Mouse (Mus musculus): ENCODE results near the gene Auts2. TPM values are rescaled to one million over a fixed set of nuclear protein-coding genes. Genes with fewer than 3 reads are reported as not detected.

Auts2 gene
- polyA plus RNA-seq, 1 experiment from 2014 or later, result 94.8 TPM

GRCm38 (mm10) chr5:131781063-131781462, 762.1 kb downstream of the Auts2 start:
- Histone ChIP-seq H3K9me3 (no peaks in the 10 kb centered on the region), H3K9ac (no peak overlapping the region), H3K36me3 (replicated peaks) (no peaks in the 10 kb centered on the region), H3K4me1 (peaks cover 30% of the 10 kb centered on the region), H3K4me2 (no peak overlapping the region), H3K4me3 (replicated peaks) (no peak overlapping the region), H3K27me3 (0 out of 2 replicates have a peak, but pooled peaks cover 8% of the 10 kb centered on the region), H3K27ac (0 out of 2 replicates have a peak overlapping the region, but pooled peaks have one; percentile 33)
- ATAC-seq (ENCODE audit: low FRiP score), result no peak
- WGBS, result 70% methylated on average over 14 of the region's 14 CpGs

- Histone ChIP-seq H3K4me1 (peaks cover 47% of the 10 kb centered on the region), H3K4me2 (no peak overlapping the region), H3K27me3 (0 out of 2 replicates have a peak, but pooled peaks cover 8% of the 10 kb centered on the region), H3K9me3 (no peaks in the 10 kb centered on the region), H3K36me3 (replicated peaks) (no peaks in the 10 kb centered on the region), H3K27ac (no peak overlapping the region), H3K9ac (no peak overlapping the region), H3K4me3 (replicated peaks) (no peak overlapping the region)
- no peak for ATAC-seq (ENCODE audit: low FRiP score)
Measured at GRCm38 (mm10) chr5:131779171-131779570, 764.0 kb downstream of the Auts2 start.

- Histone ChIP-seq H3K9ac (no peak overlapping the region), H3K4me2 (peak overlapping the region; percentile 29; the same call in 1 of the 2 replicates), H3K27ac (peak overlapping the region; percentile 68; the same call in 1 of the 2 replicates), H3K27me3 (no peaks in the 10 kb centered on the region), H3K4me3 (replicated peaks) (no peak overlapping the region), H3K9me3 (no peaks in the 10 kb centered on the region), H3K4me1 (peaks cover 29% of the 10 kb centered on the region), H3K36me3 (replicated peaks) (no peaks in the 10 kb centered on the region)
- 49% methylated on average over 5 of the region's 5 CpGs for WGBS
- peak; percentile 25; the same call in 1 of the 2 replicates for ATAC-seq (ENCODE audit: low FRiP score)
Measured at GRCm38 (mm10) chr5:131775672-131776071, 767.5 kb downstream of the Auts2 start.

- Histone ChIP-seq H3K27ac (peak overlapping the region; percentile 68), H3K27me3 (no peaks in the 10 kb centered on the region), H3K9ac (no peak overlapping the region), H3K4me1 (peaks cover 25% of the 10 kb centered on the region), H3K4me2 (peak overlapping the region; percentile 29), H3K9me3 (no peaks in the 10 kb centered on the region), H3K36me3 (replicated peaks) (no peaks in the 10 kb centered on the region), H3K4me3 (replicated peaks) (no peak overlapping the region)
- WGBS, result 29% methylated on average over 12 of the region's 12 CpGs
- ATAC-seq (ENCODE audit: low FRiP score), result peak; percentile 80
Measured at GRCm38 (mm10) chr5:131775222-131775621, 767.9 kb downstream of the Auts2 start.

- WGBS, result 82% methylated on average over 6 of the region's 6 CpGs
- Histone ChIP-seq H3K36me3 (replicated peaks) (no peaks in the 10 kb centered on the region), H3K27me3 (no peaks in the 10 kb centered on the region), H3K4me3 (replicated peaks) (no peak overlapping the region), H3K4me1 (peaks cover 28% of the 10 kb centered on the region), H3K9me3 (no peaks in the 10 kb centered on the region), H3K27ac (peak overlapping the region; percentile 68), H3K9ac (no peak overlapping the region), H3K4me2 (0 out of 2 replicates have a peak overlapping the region, but pooled peaks have one; percentile 29)
- peak; percentile 45; the same call in 1 of the 2 replicates for ATAC-seq (ENCODE audit: low FRiP score)
Measured at GRCm38 (mm10) chr5:131774792-131775191, 768.4 kb downstream of the Auts2 start.

GRCm38 (mm10) chr5:131772616-131773015, 770.5 kb downstream of the Auts2 start:
- Histone ChIP-seq H3K27me3 (0 out of 2 replicates have a peak, but pooled peaks cover 3% of the 10 kb centered on the region), H3K9me3 (no peaks in the 10 kb centered on the region), H3K4me2 (no peak overlapping the region), H3K4me1 (peaks cover 42% of the 10 kb centered on the region), H3K36me3 (replicated peaks) (no peaks in the 10 kb centered on the region), H3K27ac (no peak overlapping the region), H3K9ac (no peak overlapping the region), H3K4me3 (replicated peaks) (no peak overlapping the region)
- no peak for ATAC-seq (ENCODE audit: low FRiP score)
- 92% methylated on average over 1 of the region's 1 CpGs for WGBS

GRCm38 (mm10) chr5:131769273-131769672, 773.9 kb downstream of the Auts2 start:
- 72% methylated on average over 11 of the region's 11 CpGs for WGBS
- no peaks in the 10 kb centered on the region for H3K36me3 ChIP-seq (replicated peaks)
- no peak overlapping the region for H3K4me2 ChIP-seq
- H3K9me3 ChIP-seq, result no peaks in the 10 kb centered on the region
- H3K4me3 ChIP-seq (replicated peaks), result no peak overlapping the region
- ATAC-seq (ENCODE audit: low FRiP score), result peak; percentile 83
- no peak overlapping the region for H3K9ac ChIP-seq
- H3K4me1 ChIP-seq, result peaks cover 30% of the 10 kb centered on the region
- peak overlapping the region; percentile 25; the same call in 1 of the 2 replicates for H3K27ac ChIP-seq
- 0 out of 2 replicates have a peak, but pooled peaks cover 3% of the 10 kb centered on the region for H3K27me3 ChIP-seq

- H3K27me3 ChIP-seq, result 0 out of 2 replicates have a peak, but pooled peaks cover 3% of the 10 kb centered on the region
- H3K27ac ChIP-seq, result no peak overlapping the region
- no peaks in the 10 kb centered on the region for H3K9me3 ChIP-seq
- H3K36me3 ChIP-seq (replicated peaks), result no peaks in the 10 kb centered on the region
- ATAC-seq (ENCODE audit: low FRiP score), result no peak
- peaks cover 30% of the 10 kb centered on the region for H3K4me1 ChIP-seq
- H3K9ac ChIP-seq, result no peak overlapping the region
- no peak overlapping the region for H3K4me3 ChIP-seq (replicated peaks)
- H3K4me2 ChIP-seq, result no peak overlapping the region
- 59% methylated on average over 12 of the region's 12 CpGs for WGBS
Measured at GRCm38 (mm10) chr5:131767699-131768264, 775.4 kb downstream of the Auts2 start.

GRCm38 (mm10) chr5:131767176-131767575, 776.0 kb downstream of the Auts2 start:
- no peak overlapping the region for H3K4me3 ChIP-seq (replicated peaks)
- H3K36me3 ChIP-seq (replicated peaks), result no peaks in the 10 kb centered on the region
- peaks cover 30% of the 10 kb centered on the region for H3K4me1 ChIP-seq
- no peak for ATAC-seq (ENCODE audit: low FRiP score)
- no peak overlapping the region for H3K9ac ChIP-seq
- H3K27me3 ChIP-seq, result 0 out of 2 replicates have a peak, but pooled peaks cover 3% of the 10 kb centered on the region
- no peaks in the 10 kb centered on the region for H3K9me3 ChIP-seq
- 85% methylated on average over 9 of the region's 9 CpGs for WGBS
- no peak overlapping the region for H3K4me2 ChIP-seq
- no peak overlapping the region for H3K27ac ChIP-seq

- Histone ChIP-seq H3K4me3 (replicated peaks) (no peak overlapping the region), H3K4me2 (no peak overlapping the region), H3K4me1 (no peaks in the 10 kb centered on the region), H3K36me3 (replicated peaks) (no peaks in the 10 kb centered on the region), H3K27ac (peak overlapping the region; percentile 1; the same call in 1 of the 2 replicates), H3K9ac (no peak overlapping the region), H3K27me3 (no peaks in the 10 kb centered on the region), H3K9me3 (no peaks in the 10 kb centered on the region)
- WGBS, result 95% methylated on average over 13 of the region's 13 CpGs
- ATAC-seq (ENCODE audit: low FRiP score), result no peak
Measured at GRCm38 (mm10) chr5:131759432-131759831, 783.7 kb downstream of the Auts2 start.

- H3K27me3 ChIP-seq, result no peaks in the 10 kb centered on the region
- H3K4me1 ChIP-seq, result peaks cover 13% of the 10 kb centered on the region
- no peak overlapping the region for H3K4me2 ChIP-seq
- H3K4me3 ChIP-seq (replicated peaks), result no peak overlapping the region
- H3K27ac ChIP-seq, result no peak overlapping the region
- no peaks in the 10 kb centered on the region for H3K9me3 ChIP-seq
- no peaks in the 10 kb centered on the region for H3K36me3 ChIP-seq (replicated peaks)
- H3K9ac ChIP-seq, result no peak overlapping the region
- 76% methylated on average over 2 of the region's 2 CpGs for WGBS
- no peak for ATAC-seq (ENCODE audit: low FRiP score)
Measured at GRCm38 (mm10) chr5:131750330-131750729, 792.8 kb downstream of the Auts2 start.

GRCm38 (mm10) chr5:131749211-131749610, 793.9 kb downstream of the Auts2 start:
- Histone ChIP-seq H3K27ac (no peak overlapping the region; the same call in 1 of the 2 replicates), H3K27me3 (no peaks in the 10 kb centered on the region), H3K4me1 (peaks cover 13% of the 10 kb centered on the region), H3K4me2 (no peak overlapping the region), H3K4me3 (replicated peaks) (no peak overlapping the region), H3K9ac (no peak overlapping the region), H3K9me3 (no peaks in the 10 kb centered on the region), H3K36me3 (replicated peaks) (no peaks in the 10 kb centered on the region)
- ATAC-seq (ENCODE audit: low FRiP score), result no peak
- 39% methylated on average over 6 of the region's 6 CpGs for WGBS

- Histone ChIP-seq H3K4me3 (replicated peaks) (no peak overlapping the region), H3K4me1 (peaks cover 7% of the 10 kb centered on the region; the same call in 1 of the 2 replicates), H3K27me3 (no peaks in the 10 kb centered on the region), H3K27ac (no peak overlapping the region), H3K9ac (no peak overlapping the region), H3K36me3 (replicated peaks) (no peaks in the 10 kb centered on the region), H3K9me3 (no peaks in the 10 kb centered on the region), H3K4me2 (no peak overlapping the region)
- ATAC-seq (ENCODE audit: low FRiP score), result no peak
- WGBS, result 46% methylated on average over 8 of the region's 8 CpGs
Measured at GRCm38 (mm10) chr5:131743069-131743468, 800.1 kb downstream of the Auts2 start.

Data from forebrain, embryonic 12.5 days (tissue).